Mouse (Mus musculus) induced T-regulatory cell, adult 2 months (primary cell): ENCODE measurements around the gene Lcmt1.

Experiments
- DNase-seq: peaks from one replicate; pipeline ENCODE4 v3.0.0-alpha.2; 2012; ENCODE audit warnings: low read depth

Gene Lcmt1

DNA sequence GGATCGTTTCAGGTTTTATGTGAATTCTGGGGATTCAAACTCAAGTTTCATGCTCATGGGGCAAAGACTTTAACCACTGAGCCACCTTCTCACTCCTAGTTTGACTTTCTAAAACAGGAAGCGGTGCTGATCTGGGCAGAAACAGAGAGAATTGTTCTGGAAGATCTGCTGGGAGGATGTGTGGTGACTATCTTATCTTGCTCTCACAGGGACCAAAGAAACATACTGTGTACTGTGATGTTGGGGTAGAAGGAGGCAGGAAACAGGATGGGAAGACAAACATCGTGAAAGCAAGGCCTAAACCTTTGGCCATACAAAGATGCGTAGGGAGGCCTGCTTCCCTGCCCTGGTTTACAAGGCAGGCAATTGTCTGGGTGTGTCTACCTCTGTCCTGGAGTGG, 89.7 kb downstream of the Lcmt1 start:
- DNase-seq, result no peak

DNA sequence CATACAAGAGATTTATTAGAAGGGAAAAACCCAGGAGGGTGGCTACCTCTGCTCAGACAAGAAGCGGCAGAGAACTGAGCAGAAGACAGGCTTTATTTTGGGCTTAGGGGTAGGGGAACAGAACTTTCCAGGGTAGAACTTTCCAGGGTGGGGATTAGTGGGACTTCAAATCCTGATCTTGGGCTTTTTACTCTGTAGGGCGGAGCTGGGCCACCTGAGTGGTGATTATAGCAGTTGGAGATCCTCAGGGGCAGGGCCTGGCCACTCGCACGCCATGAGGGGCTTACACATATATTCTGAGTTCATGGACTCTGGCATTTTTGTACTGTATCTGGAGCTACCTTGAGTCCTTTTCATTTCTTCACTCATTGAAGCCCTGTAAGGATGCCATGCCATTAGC, 91.7 kb downstream of the Lcmt1 start:
- DNase-seq, result no peak

GRCm38 (mm10) chr7:123462070-123462501, 92.5 kb downstream of the Lcmt1 start, which contains the start of gene Aqp8:
Gene Aqp8, plus strand, starts transcription at chr7:123462291.
- no peak for DNase-seq

- no peak for DNase-seq
These were observed 94.0 kb downstream of the Lcmt1 start for GRCm38 (mm10) chr7:123463569-123463968.

DNA sequence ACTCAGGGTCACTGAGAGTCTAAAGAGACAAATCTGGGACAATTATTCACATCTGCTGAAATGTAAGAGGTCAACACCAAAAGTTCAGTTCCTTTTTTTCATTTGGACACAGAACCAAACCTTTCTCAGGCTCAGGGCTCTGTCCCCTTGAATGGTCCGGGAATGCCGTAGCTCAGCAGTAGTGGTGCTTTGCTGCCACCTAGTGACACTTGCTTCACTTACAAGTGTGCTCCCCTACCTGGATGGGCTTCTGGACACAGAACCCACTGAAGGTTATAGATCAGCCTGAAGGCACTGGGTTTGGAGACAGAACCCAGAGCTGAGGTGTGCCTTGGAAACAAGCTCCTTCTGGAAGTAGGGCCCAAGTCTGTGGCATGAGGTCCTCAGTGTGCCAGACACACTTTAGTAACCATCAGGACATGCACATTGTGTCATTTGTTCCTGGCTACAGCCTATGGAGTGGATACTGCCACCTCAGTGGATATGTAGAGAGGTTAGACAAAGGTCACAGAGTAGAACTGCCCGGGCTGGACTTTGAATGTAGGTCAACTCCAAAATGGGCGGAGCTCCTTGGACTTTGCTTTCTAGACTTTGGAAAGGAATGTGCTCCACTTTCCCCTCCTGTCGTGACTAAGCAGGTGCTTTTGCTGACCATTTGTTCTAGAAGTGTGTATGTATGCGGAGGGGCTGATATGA, 96.3 kb downstream of the Lcmt1 start:
- peak; percentile 69 for DNase-seq

- DNase-seq, result no peak
These were observed 98.4 kb downstream of the Lcmt1 start for GRCm38 (mm10) chr7:123467961-123468360.
